Mouse (Mus musculus) lung, postnatal 0 days (tissue): ENCODE data around the gene Srcap.

ENCODE experiments used
- CTCF ChIP-seq: IDR thresholded peaks from 2 replicates; pipeline ENCODE4 v1.5.1; 2016; ENCODE audit warnings: antibody characterized with exemption, mild to moderate bottlenecking
- EP300 ChIP-seq: IDR thresholded peaks from 2 replicates; pipeline ENCODE4 v1.6.1; 2016; ENCODE audit warnings: antibody characterized with exemption, mild to moderate bottlenecking, control low read depth

DNA sequence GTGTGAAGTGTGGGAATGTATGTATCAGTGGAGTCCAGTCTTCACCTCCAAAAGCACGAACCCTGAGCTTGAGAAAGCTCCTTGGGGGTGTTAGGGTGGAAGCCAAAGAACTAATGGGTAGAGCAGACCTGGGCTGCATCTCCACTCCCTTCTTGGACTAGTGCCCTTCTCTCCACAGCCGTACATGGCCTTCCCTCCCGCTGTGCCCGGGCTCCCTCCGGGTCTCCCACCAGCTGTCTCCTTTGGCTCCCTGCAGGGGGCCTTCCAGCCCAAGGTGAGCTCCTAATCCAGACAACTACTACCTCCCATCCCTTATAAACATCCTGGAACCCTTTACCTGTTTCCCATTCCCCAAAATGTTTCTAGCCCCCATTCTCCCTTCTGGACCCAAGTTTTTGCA lies 26.4 kb upstream of the Srcap start:
- TF ChIP-seq CTCF (no peak), EP300 (no peak)
